Mouse (Mus musculus) stomach, postnatal 0 days (tissue): ENCODE measurements at regions not wholly inside any gene's neighbourhood (a gene's known extent, or its start where the extent isn't known, plus 50 kb on each side); places are given as distances from the start of the nearest gene placed in this dataset.

ENCODE experiments used
- ATAC-seq: fragments of 200-750 bp; cut with Nextera tagmentation; 2 replicates; pipeline ENCODE4 v1.8.0; 2017; ENCODE audit not compliant: low FRiP score, low TSS enrichment
- DNase-seq: peaks from one replicate; pipeline ENCODE4 v3.0.0-alpha.2; 2016; ENCODE audit warnings: low spot score
- H3K27ac ChIP-seq: fragments of 300-500 bp; sonication (generic); replicated peaks from 2 replicates; pipeline ENCODE4 v1.5.1; 2014; ENCODE audit warnings: mild to moderate bottlenecking, control low read depth
- H3K27me3 ChIP-seq: fragments of 300-500 bp; sonication (generic); 2 replicates; pipeline ENCODE4 v1.6.1; 2014; ENCODE audit warnings: low read length; ENCODE audit not compliant: control insufficient read depth, insufficient read depth
- H3K36me3 ChIP-seq: fragments of 300-500 bp; sonication (generic); 2 replicates; pipeline ENCODE4 v1.6.1; 2014; ENCODE audit warnings: low read length, mixed read lengths; ENCODE audit not compliant: control insufficient read depth, insufficient read depth
- H3K4me1 ChIP-seq: fragments of 300-500 bp; sonication (generic); replicated peaks from 2 replicates; pipeline ENCODE4 v1.6.1; 2014; ENCODE audit warnings: antibody characterized with exemption; ENCODE audit not compliant: control insufficient read depth, insufficient read depth
- H3K4me2 ChIP-seq: fragments of 300-500 bp; sonication (generic); replicated peaks from 2 replicates; pipeline ENCODE4 v1.6.1; 2014; ENCODE audit warnings: low read depth, mild to moderate bottlenecking, control low read depth, moderate library complexity
- H3K4me3 ChIP-seq: fragments of 300-500 bp; sonication (generic); 2 replicates; pipeline ENCODE4 v1.5.1; 2014; ENCODE audit warnings: low read depth, low read length, control low read depth
- H3K9ac ChIP-seq: fragments of 300-500 bp; sonication (generic); 2 replicates; pipeline ENCODE4 v1.6.1; 2014; ENCODE audit warnings: mild to moderate bottlenecking, low read length, control low read depth, mixed read lengths
- H3K9me3 ChIP-seq: fragments of 300-500 bp; sonication (generic); 2 replicates; pipeline ENCODE4 v1.6.1; 2016; ENCODE audit warnings: low read length; ENCODE audit not compliant: control insufficient read depth
- CTCF ChIP-seq: IDR thresholded peaks from 2 replicates; pipeline ENCODE4 v1.5.1; 2016; ENCODE audit warnings: antibody characterized with exemption, low read depth, mild to moderate bottlenecking, moderate library complexity
- EP300 ChIP-seq: optimal IDR thresholded peaks from 2 replicates; pipeline ENCODE3; 2016; ENCODE audit warnings: antibody characterized with exemption
- WGBS: fragments of 180-500 bp; shearing (Covaris S2); extraction: QIAGEN DNeasy Blood & Tissue Kit; methylation state at CpG from one replicate; pipeline ENCODE4 v1.1.7; 2014; 5-methylcytosine and 5-hydroxymethylcytosine counted together

- H3K36me3 ChIP-seq, result no peaks in the 10 kb centered on the region
- H3K27ac ChIP-seq, result no peak overlapping the region
- ATAC-seq, result no peak
- WGBS, result 73% methylated on average over 2 of the region's 2 CpGs
- no peak overlapping the region for H3K9ac ChIP-seq
- H3K9me3 ChIP-seq, result no peaks in the 10 kb centered on the region
- no peaks in the 10 kb centered on the region for H3K27me3 ChIP-seq
- no peak overlapping the region for H3K4me2 ChIP-seq
- H3K4me1 ChIP-seq, result no peaks in the 10 kb centered on the region
- TF ChIP-seq EP300 (no peak), CTCF (no peak)
- no peak overlapping the region for H3K4me3 ChIP-seq
- DNase-seq, result no peak
These were observed 266.1 kb upstream of the Mtpn start for GRCm38 (mm10) chr6:35805738-35806137.

- ATAC-seq, result no peak
- Histone ChIP-seq H3K27ac (no peak overlapping the region), H3K9me3 (no peaks in the 10 kb centered on the region), H3K4me3 (no peak overlapping the region), H3K36me3 (no peaks in the 10 kb centered on the region), H3K9ac (no peak overlapping the region), H3K4me2 (no peak overlapping the region), H3K4me1 (no peaks in the 10 kb centered on the region), H3K27me3 (no peaks in the 10 kb centered on the region)
- 75% methylated on average over 3 of the region's 3 CpGs for WGBS
- TF ChIP-seq CTCF (no peak), EP300 (no peak)
- DNase-seq, result no peak
These were observed 264.4 kb upstream of the Mtpn start for GRCm38 (mm10) chr6:35804041-35804440.

DNA sequence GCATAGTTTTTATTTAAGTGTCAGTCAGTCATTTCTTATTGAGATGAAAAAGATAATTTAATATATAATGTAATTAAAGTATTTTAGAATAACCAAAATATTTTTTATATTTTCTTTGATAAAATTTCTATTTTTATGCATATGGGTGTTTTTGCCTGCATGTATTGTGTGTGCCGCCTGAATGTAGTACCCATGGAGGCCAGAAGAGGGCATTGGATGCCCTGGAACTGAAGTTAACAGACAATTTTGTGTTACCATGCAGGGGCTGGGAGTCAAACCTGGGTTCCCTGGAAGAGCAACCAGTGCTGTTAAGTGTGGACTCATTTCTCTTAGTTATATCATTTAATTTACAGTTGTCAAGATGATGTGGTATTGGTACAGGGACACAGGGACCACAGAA is 240.0 kb upstream of the Mtpn start:
- Histone ChIP-seq H3K4me2 (no peak overlapping the region), H3K4me1 (no peaks in the 10 kb centered on the region), H3K9me3 (no peaks in the 10 kb centered on the region), H3K27ac (no peak overlapping the region), H3K27me3 (no peaks in the 10 kb centered on the region), H3K9ac (no peak overlapping the region), H3K4me3 (no peak overlapping the region), H3K36me3 (no peaks in the 10 kb centered on the region)
- DNase-seq, result no peak
- TF ChIP-seq CTCF (peak; percentile 37), EP300 (no peak)
- 86% methylated on average over 1 of the region's 1 CpGs for WGBS
- no peak for ATAC-seq

GRCm38 (mm10) chr6:35770907-35771306 is 231.2 kb upstream of the Mtpn start:
- DNase-seq, result no peak
- no peak for ATAC-seq
- H3K36me3 ChIP-seq, result no peaks in the 10 kb centered on the region
- no peak overlapping the region for H3K27ac ChIP-seq
- no peaks in the 10 kb centered on the region for H3K27me3 ChIP-seq
- H3K9ac ChIP-seq, result no peak overlapping the region
- H3K4me3 ChIP-seq, result no peak overlapping the region
- no peak overlapping the region for H3K4me2 ChIP-seq
- TF ChIP-seq CTCF (no peak), EP300 (no peak)
- H3K9me3 ChIP-seq, result no peaks in the 10 kb centered on the region
- no peaks in the 10 kb centered on the region for H3K4me1 ChIP-seq
- 60% methylated on average over 3 of the region's 3 CpGs for WGBS

- Histone ChIP-seq H3K27me3 (no peaks in the 10 kb centered on the region), H3K27ac (no peak overlapping the region), H3K9me3 (no peaks in the 10 kb centered on the region), H3K9ac (no peak overlapping the region), H3K4me3 (no peak overlapping the region), H3K4me1 (no peaks in the 10 kb centered on the region), H3K36me3 (no peaks in the 10 kb centered on the region), H3K4me2 (no peak overlapping the region)
- WGBS, result 67% methylated on average over 3 of the region's 3 CpGs
- TF ChIP-seq CTCF (no peak), EP300 (no peak)
- no peak for ATAC-seq
- DNase-seq, result no peak
These were observed 220.0 kb upstream of the Mtpn start for GRCm38 (mm10) chr6:35759606-35760246.

GRCm38 (mm10) chr6:35746034-35746433 is 206.3 kb upstream of the Mtpn start:
- H3K9me3 ChIP-seq, result no peaks in the 10 kb centered on the region
- DNase-seq (no peak), ATAC-seq (no peak)
- no peak overlapping the region for H3K27ac ChIP-seq
- H3K4me1 ChIP-seq, result no peaks in the 10 kb centered on the region
- no peak overlapping the region for H3K9ac ChIP-seq
- no peak overlapping the region for H3K4me3 ChIP-seq
- H3K4me2 ChIP-seq, result no peak overlapping the region
- H3K36me3 ChIP-seq, result no peaks in the 10 kb centered on the region
- TF ChIP-seq CTCF (peak; percentile 25; the same call in 1 of the 2 replicates), EP300 (no peak)
- no peaks in the 10 kb centered on the region for H3K27me3 ChIP-seq
- 6% methylated on average over 1 of the region's 1 CpGs for WGBS
